Mouse (Mus musculus) hindbrain, embryonic 16.5 days (tissue): ENCODE measurements at regions not wholly inside any gene's neighbourhood (a gene's known extent, or its start where the extent isn't known, plus 50 kb on each side); places are given as distances from the start of the nearest gene placed in this dataset.

ENCODE experiments used
- ATAC-seq: fragments of 200-750 bp; cut with Nextera tagmentation; 2 replicates; pipeline ENCODE4 v1.8.0; 2017; ENCODE audit warnings: moderate TSS enrichment, moderate library complexity
- H3K27ac ChIP-seq: fragments of 300-500 bp; sonication (generic); 2 replicates; pipeline ENCODE4 v1.5.1; 2014; ENCODE audit warnings: low read depth, mild to moderate bottlenecking, control low read depth, low read length, moderate library complexity
- H3K27me3 ChIP-seq: fragments of 300-500 bp; sonication (generic); replicated peaks from 2 replicates; pipeline ENCODE4 v1.6.1; 2014; ENCODE audit warnings: low read length; ENCODE audit not compliant: control insufficient read depth, insufficient read depth
- H3K36me3 ChIP-seq: fragments of 300-500 bp; sonication (generic); 2 replicates; pipeline ENCODE4 v1.6.1; 2014; ENCODE audit warnings: mild to moderate bottlenecking, low read length, moderate library complexity, mixed read lengths; ENCODE audit not compliant: control insufficient read depth, insufficient read depth
- H3K4me1 ChIP-seq: fragments of 300-500 bp; sonication (generic); 2 replicates; pipeline ENCODE4 v1.6.1; 2014; ENCODE audit warnings: low read depth, low read length; ENCODE audit not compliant: control insufficient read depth, insufficient read depth
- H3K4me2 ChIP-seq: fragments of 300-500 bp; sonication (generic); 2 replicates; pipeline ENCODE4 v1.6.1; 2014; ENCODE audit warnings: mild to moderate bottlenecking, low read length, control low read depth, moderate library complexity
- H3K4me3 ChIP-seq: fragments of 300-500 bp; sonication (generic); 2 replicates; pipeline ENCODE4 v1.5.1; 2014; ENCODE audit warnings: mild to moderate bottlenecking, low read length, control low read depth, moderate library complexity
- H3K9ac ChIP-seq: fragments of 300-500 bp; sonication (generic); 2 replicates; pipeline ENCODE4 v1.6.1; 2014; ENCODE audit warnings: low read depth, mild to moderate bottlenecking, control low read depth, low read length, moderate library complexity
- H3K9me3 ChIP-seq: fragments of 300-500 bp; sonication (generic); 2 replicates; pipeline ENCODE4 v1.6.1; 2014; ENCODE audit warnings: mild to moderate bottlenecking, low read length, moderate library complexity; ENCODE audit not compliant: control insufficient read depth
- WGBS: fragments of 180-500 bp; shearing (Covaris S2); extraction: QIAGEN DNeasy Blood & Tissue Kit; methylation state at CpG from one replicate; pipeline ENCODE4 v1.1.7; 2014; 5-methylcytosine and 5-hydroxymethylcytosine counted together

GRCm38 (mm10) chr10:99908044-99908443, 107.4 kb upstream of the Kitl start:
- Histone ChIP-seq H3K9me3 (no peaks in the 10 kb centered on the region), H3K4me1 (no peaks in the 10 kb centered on the region), H3K4me2 (no peak overlapping the region), H3K36me3 (no peaks in the 10 kb centered on the region), H3K27me3 (no peaks in the 10 kb centered on the region), H3K4me3 (no peak overlapping the region), H3K27ac (no peak overlapping the region), H3K9ac (no peak overlapping the region)
- WGBS = 48% methylated on average over 4 of the region's 4 CpGs
- ATAC-seq = no peak

GRCm38 (mm10) chr10:99906778-99907435, 108.5 kb upstream of the Kitl start:
- Histone ChIP-seq H3K36me3 (no peaks in the 10 kb centered on the region), H3K4me2 (no peak overlapping the region), H3K27me3 (no peaks in the 10 kb centered on the region), H3K4me3 (no peak overlapping the region), H3K27ac (no peak overlapping the region), H3K9me3 (no peaks in the 10 kb centered on the region), H3K4me1 (no peaks in the 10 kb centered on the region), H3K9ac (no peak overlapping the region)
- WGBS = 90% methylated on average over 6 of the region's 6 CpGs
- ATAC-seq = no peak

GRCm38 (mm10) chr10:99902280-99903231, 112.9 kb upstream of the Kitl start:
- H3K9me3 ChIP-seq = no peaks in the 10 kb centered on the region
- H3K36me3 ChIP-seq = no peaks in the 10 kb centered on the region
- no peaks in the 10 kb centered on the region for H3K4me1 ChIP-seq
- no peak overlapping the region for H3K4me2 ChIP-seq
- H3K9ac ChIP-seq = no peak overlapping the region
- H3K27ac ChIP-seq = no peak overlapping the region
- 67% methylated on average over 9 of the region's 9 CpGs for WGBS
- H3K27me3 ChIP-seq = no peaks in the 10 kb centered on the region
- H3K4me3 ChIP-seq = no peak overlapping the region
- no peak for ATAC-seq

GRCm38 (mm10) chr10:99900955-99901835, 114.2 kb upstream of the Kitl start:
- Histone ChIP-seq H3K36me3 (no peaks in the 10 kb centered on the region), H3K27me3 (no peaks in the 10 kb centered on the region), H3K4me3 (no peak overlapping the region), H3K27ac (no peak overlapping the region), H3K4me2 (no peak overlapping the region), H3K9ac (no peak overlapping the region), H3K4me1 (no peaks in the 10 kb centered on the region), H3K9me3 (no peaks in the 10 kb centered on the region)
- no peak for ATAC-seq
- 60% methylated on average over 8 of the region's 8 CpGs for WGBS

GRCm38 (mm10) chr10:99893999-99894398, 121.4 kb upstream of the Kitl start:
- H3K9me3 ChIP-seq = no peaks in the 10 kb centered on the region
- 49% methylated on average over 3 of the region's 3 CpGs for WGBS
- H3K9ac ChIP-seq = no peak overlapping the region
- no peaks in the 10 kb centered on the region for H3K4me1 ChIP-seq
- no peaks in the 10 kb centered on the region for H3K27me3 ChIP-seq
- H3K4me3 ChIP-seq = no peak overlapping the region
- no peak overlapping the region for H3K27ac ChIP-seq
- no peaks in the 10 kb centered on the region for H3K36me3 ChIP-seq
- no peak overlapping the region for H3K4me2 ChIP-seq
- ATAC-seq = no peak

- H3K4me3 ChIP-seq = no peak overlapping the region
- no peaks in the 10 kb centered on the region for H3K27me3 ChIP-seq
- no peak overlapping the region for H3K27ac ChIP-seq
- no peak overlapping the region for H3K4me2 ChIP-seq
- no peaks in the 10 kb centered on the region for H3K4me1 ChIP-seq
- 91% methylated on average over 3 of the region's 3 CpGs for WGBS
- no peaks in the 10 kb centered on the region for H3K36me3 ChIP-seq
- H3K9me3 ChIP-seq = no peaks in the 10 kb centered on the region
- no peak for ATAC-seq
- H3K9ac ChIP-seq = no peak overlapping the region
These were observed 123.5 kb upstream of the Kitl start for GRCm38 (mm10) chr10:99891899-99892298.

- no peaks in the 10 kb centered on the region for H3K36me3 ChIP-seq
- H3K27ac ChIP-seq = no peak overlapping the region
- WGBS = 89% methylated on average over 2 of the region's 2 CpGs
- no peak overlapping the region for H3K4me3 ChIP-seq
- no peak overlapping the region for H3K9ac ChIP-seq
- no peaks in the 10 kb centered on the region for H3K27me3 ChIP-seq
- no peaks in the 10 kb centered on the region for H3K4me1 ChIP-seq
- no peak for ATAC-seq
- H3K4me2 ChIP-seq = no peak overlapping the region
- no peaks in the 10 kb centered on the region for H3K9me3 ChIP-seq
These were observed 122.4 kb upstream of the Csl start for GRCm38 (mm10) chr10:99881901-99882300.

GRCm38 (mm10) chr10:99879362-99879761, 119.9 kb upstream of the Csl start:
- H3K27me3 ChIP-seq = no peaks in the 10 kb centered on the region
- ATAC-seq = no peak
- H3K27ac ChIP-seq = no peak overlapping the region
- no peak overlapping the region for H3K4me3 ChIP-seq
- H3K4me2 ChIP-seq = no peak overlapping the region
- no peaks in the 10 kb centered on the region for H3K36me3 ChIP-seq
- 81% methylated on average over 5 of the region's 5 CpGs for WGBS
- H3K4me1 ChIP-seq = no peaks in the 10 kb centered on the region
- H3K9ac ChIP-seq = no peak overlapping the region
- H3K9me3 ChIP-seq = no peaks in the 10 kb centered on the region

- no peak overlapping the region for H3K27ac ChIP-seq
- no peak overlapping the region for H3K9ac ChIP-seq
- H3K9me3 ChIP-seq = no peaks in the 10 kb centered on the region
- no peaks in the 10 kb centered on the region for H3K27me3 ChIP-seq
- H3K36me3 ChIP-seq = no peaks in the 10 kb centered on the region
- whole genome bisulfite sequencing = 78% methylated on average over 1 of the region's 1 CpGs
- no peak overlapping the region for H3K4me3 ChIP-seq
- H3K4me1 ChIP-seq = no peaks in the 10 kb centered on the region
- no peak for ATAC-seq
- no peak overlapping the region for H3K4me2 ChIP-seq
These were observed 105.3 kb upstream of the Csl start for GRCm38 (mm10) chr10:99864711-99865110.
